Mouse (Mus musculus): ENCODE measurements around the gene Ctse. TPM values are rescaled to one million over a fixed set of nuclear protein-coding genes. Genes with fewer than 3 reads are reported as not detected.

Ctse gene
- total RNA-seq, 2 experiments from 2014 or later, result 0.81 to 2.1 TPM

GRCm38 (mm10) chr1:131700447-131700846, 62.3 kb downstream of the Ctse start:
- no peak for DNase-seq

DNA sequence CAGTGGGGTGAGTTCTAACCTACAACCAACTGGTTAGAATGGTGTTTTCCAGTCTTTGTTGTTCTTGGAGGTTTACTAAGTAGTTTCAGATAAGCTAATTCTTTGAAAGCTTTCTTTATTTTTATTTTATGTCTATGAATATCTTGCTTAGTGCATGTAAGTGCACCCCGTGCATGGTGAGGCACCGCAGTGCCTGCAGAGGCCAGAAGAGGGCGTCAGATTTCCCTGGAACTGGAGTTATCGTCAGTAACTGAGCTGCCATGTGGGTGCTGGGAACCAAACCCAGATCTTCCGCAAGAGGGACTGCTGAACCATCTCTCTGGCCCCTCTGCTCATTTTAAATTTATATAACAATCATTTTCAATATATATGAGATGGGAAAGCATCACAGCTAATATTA, 63.3 kb downstream of the Ctse start:
- DNase-seq, result no peak

DNA sequence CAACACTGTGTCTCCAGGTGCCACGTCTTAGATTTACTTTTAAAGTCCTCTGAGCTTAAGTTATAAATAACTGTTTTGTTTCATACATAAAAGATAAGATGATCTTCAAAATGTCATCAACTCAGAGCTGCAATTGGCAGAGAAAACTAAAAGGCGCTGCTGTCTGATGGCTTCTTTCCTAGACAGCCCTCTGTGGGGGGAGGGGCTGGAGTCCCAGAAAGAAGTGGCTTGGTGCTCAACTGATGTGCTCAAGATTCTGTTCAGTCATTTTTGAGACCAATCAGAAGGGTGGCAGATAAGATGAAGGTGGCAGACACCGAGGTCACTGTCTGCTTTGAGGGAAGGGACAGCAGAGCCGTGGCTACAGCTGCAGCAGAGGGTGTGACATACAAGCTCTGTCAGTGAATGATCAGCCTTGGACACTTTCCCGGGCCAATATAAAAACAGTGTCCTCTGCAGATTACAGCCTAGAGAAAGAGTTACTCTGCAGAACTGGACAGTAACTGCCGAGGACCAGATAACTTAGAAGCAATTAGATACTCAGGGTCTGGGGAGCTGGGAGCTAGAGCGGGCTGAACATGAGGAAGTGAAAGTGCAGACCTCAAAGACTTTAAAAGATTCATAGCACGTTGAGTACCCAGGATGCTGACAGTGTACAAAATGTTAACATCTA, 64.1 kb downstream of the Ctse start:
- DNase-seq, result no peak

GRCm38 (mm10) chr1:131703482-131703881, 65.4 kb downstream of the Ctse start:
- DNase-seq, result no peak

DNA sequence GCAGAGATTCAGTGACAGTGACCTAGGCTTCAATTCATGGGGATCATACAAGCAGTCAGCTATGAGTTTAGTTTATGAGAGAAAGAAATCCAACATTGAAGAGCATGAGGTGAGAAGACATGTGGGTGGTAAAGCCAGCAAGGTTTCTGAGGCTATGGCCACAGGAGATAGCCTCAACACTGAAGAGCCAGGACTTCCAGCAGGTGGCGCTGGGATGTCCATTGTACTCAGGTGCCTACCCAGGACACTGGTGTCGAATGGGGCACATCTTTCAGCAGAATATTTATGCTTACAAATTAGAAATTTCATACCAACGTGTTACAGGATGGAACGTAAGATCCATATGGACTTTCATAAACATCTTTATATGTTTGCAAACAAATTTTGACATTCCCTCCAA, 70.2 kb downstream of the Ctse start:
- DNase-seq, result peak; percentile 78

DNA sequence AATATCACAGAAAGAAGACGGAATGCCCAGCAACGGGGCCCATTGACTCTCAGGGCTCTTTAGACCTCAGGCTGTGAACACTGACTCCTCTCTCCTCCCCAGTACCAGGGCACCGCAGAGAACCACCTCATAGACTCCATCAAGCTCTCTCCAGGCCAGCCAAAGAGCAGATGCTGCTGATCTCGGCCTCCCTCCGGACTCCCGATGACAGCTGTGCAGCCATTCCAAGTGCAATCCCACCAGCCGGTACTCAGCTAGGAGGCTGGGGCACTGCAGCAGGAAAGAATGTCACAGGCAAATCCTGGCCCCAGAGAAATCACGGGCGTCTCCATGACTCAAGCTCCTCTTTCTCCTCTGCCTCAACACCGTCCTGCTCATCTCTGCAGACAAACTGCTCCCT, 73.4 kb downstream of the Ctse start:
- DNase-seq, result no peak

DNA sequence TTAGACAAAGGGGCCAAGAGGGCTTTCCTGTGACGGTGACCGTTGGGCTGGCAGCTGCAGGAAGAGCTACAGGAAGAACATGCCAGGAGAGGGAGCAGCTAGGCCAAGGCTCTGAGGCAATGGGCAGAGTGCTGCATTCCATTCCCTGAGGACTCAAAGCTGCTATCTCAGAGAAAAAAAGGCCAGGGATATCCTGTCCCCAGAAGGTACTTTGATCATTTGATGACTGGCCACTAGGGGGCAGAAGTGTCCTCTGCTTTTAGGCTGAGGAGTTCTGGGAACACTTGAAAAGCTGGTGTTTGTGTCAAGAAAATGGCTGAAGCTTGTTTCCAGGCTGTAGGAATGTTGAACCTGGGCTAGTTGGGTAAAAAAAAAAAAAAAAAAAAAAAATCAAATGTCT, 74.3 kb downstream of the Ctse start:
- peak; percentile 93 for DNase-seq

GRCm38 (mm10) chr1:131714388-131715337, 76.6 kb downstream of the Ctse start:
- peak; percentile 51 for DNase-seq

- no peak for DNase-seq
These were observed 81.0 kb downstream of the Ctse start for GRCm38 (mm10) chr1:131718952-131719694.

DNA sequence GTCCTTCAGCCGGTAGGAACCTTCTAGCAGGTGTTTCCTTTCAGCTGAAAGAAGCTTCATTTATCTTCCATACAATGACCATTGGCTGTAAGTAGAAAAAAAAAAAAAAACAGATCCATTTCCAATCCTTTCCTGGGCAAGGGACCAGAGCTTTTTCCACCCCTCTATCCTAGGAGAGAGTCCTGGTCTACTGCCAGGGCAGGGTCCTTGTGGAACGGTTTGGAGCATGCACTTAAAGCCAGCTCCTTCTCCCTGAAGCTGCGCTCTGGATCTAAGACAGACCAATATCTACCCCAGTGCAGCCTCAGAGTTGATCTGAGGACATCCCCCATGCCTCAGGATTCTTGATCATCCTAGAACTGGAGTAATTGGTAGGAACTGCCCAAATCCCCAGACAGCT, 83.9 kb downstream of the Ctse start:
- peak; percentile 38 for DNase-seq

GRCm38 (mm10) chr1:131723549-131723948, 85.4 kb downstream of the Ctse start:
- no peak for DNase-seq

Other genes starting within 250 kb of the Ctse start
- 10 to 100 TPM; 34.2 to 40.4 TPM for gene Srgap2, start 111.0 kb upstream of the Ctse start, total RNA-seq (2021)
- 1 to 10 TPM; 1.2 to 1.8 TPM for gene Fam72a, start 110.4 kb upstream of the Ctse start, total RNA-seq (2021)
- gene Avpr1b, start 39.1 kb upstream of the Ctse start, total RNA-seq (2021), result not detected
- gene Rab7b, start 50.4 kb downstream of the Ctse start, total RNA-seq (2021), result 1 to 10 TPM; 2.6 to 3.6 TPM
- under 1 TPM in 1 of 2 experiments, not detected in 1; 0.07 TPM for gene Slc26a9, start 105.7 kb downstream of the Ctse start, total RNA-seq (2021)
- 1 to 10 TPM; 2.2 to 3.4 TPM for gene Pm20d1, start 159.1 kb downstream of the Ctse start, total RNA-seq (2021)
- gene Slc41a1, start 189.2 kb downstream of the Ctse start, total RNA-seq (2021), result 10 to 100 TPM; 23.3 to 26.3 TPM
- 10 to 100 TPM; 10.6 to 10.8 TPM for gene Rab29, start 228.9 kb downstream of the Ctse start, total RNA-seq (2021)

All from heart, postnatal 4 days (tissue).